Mouse (Mus musculus): ENCODE measurements around the gene Setd7. TPM values are rescaled to one million over a fixed set of nuclear protein-coding genes. Genes with fewer than 3 reads are reported as not detected.

Setd7 gene
- polyA plus RNA-seq (2012; rRNA removed) = 1.9 and 2.3 TPM in 2 replicates

DNA sequence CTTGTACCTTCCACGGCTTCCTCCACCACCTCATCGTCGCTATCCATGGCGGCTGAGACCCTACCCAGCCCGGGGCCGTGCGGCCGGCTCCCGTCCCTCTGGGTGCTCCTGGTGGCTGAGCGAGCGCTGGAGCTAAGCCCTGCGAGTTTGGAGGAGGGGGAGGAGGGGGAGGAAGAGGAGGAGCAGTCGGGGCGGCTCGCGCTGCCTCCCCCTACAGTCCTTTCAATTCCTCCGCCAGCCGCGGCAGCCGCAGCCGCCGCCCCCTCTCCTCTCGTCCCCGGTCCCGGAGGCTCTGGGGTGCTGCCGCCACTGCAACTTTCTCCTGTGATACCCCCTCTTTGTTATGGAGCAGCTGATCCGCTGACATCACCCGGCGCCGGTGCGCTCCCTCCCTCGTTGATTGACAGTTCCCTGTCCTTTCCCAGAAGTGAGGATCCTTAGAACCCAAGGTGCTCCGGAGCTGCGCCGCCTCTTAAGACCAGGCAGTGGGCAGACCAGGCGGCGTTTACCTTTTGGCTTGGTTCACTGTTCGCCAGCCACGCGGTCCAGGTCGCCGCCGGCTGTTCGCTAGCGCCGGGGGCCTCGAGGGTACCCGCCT is at the start of gene Setd7:
Setd7 (minus strand) TSS at position 369 of the 598 bp plus-strand sequence.

GRCm38 (mm10) chr3:51483741-51484359 is 76.8 kb downstream of the Setd7 start, which contains the start of gene Rab33b:
TSS of gene Rab33b (plus strand) at chr3:51483920.

Other genes with a start within 250 kb of the Setd7 start
- gene Elf2, start 220.2 kb downstream of the Setd7 start, polyA plus RNA-seq (2012; rRNA removed) = 16.7 and 17.6 TPM in 2 replicates
- gene Mgarp, start 164.1 kb downstream of the Setd7 start, polyA plus RNA-seq (2012; rRNA removed) = 0.99 and 1.1 TPM in 2 replicates
- gene Ndufc1, start 151.9 kb downstream of the Setd7 start, polyA plus RNA-seq (2012; rRNA removed) = 195 and 201 TPM in 2 replicates
- gene Naa15, start 145.7 kb downstream of the Setd7 start, polyA plus RNA-seq (2012; rRNA removed) = 7.7 and 8.4 TPM in 2 replicates
- 2.8 and 3.9 TPM in 2 replicates for gene Rab33b, start 77.0 kb downstream of the Setd7 start, polyA plus RNA-seq (2012; rRNA removed)
- gene Mgst2, start 99.5 kb upstream of the Setd7 start, polyA plus RNA-seq (2012; rRNA removed) = 6.2 and 6.6 TPM in 2 replicates